Comparison of ENCODE assay signal across 7 mouse cellular contexts in genomic region chr11:115999538-116000143, GRCm38 (mm10). TPM values are rescaled to one million over a fixed set of nuclear protein-coding genes. Genes with fewer than 3 reads are reported as not detected.
DNase-seq lines count a peak whose midpoint lies in the region; ATAC-seq and TF ChIP-seq lines count a peak whose summit lies in the region.

No protein-coding gene starts in this region.

- CTCF ChIA-PET in Patski (lab: Charles Lee), result interaction anchor here (0.6 to 2.8 kb wide), 7 partner anchors 12 to 88 kb away, joined by 3 to 17 read pairs (median 4); partner anchors contain the start of gene Smim6

- in situ Hi-C loops in Patski (cut with MboI; ENCODE audit: low pct_unique_long_range_greater_than_20kb), result loop anchor here (5.0 kb wide), 1 partner anchor 62 kb away; no protein-coding TSS in a partner anchor

- DNase-seq in CD4-positive, CD25-positive, alpha-beta regulatory T cell, adult 2 months (ENCODE audit: low read depth, low spot score), result peak; percentile 87
- no peak for DNase-seq in Patski (ENCODE audit: low read depth, low spot score)
- peak; percentile 44 to 57 for DNase-seq in heart, adult 9 months (ENCODE audit: low spot score in 2 of 2)
- peak; percentile 88 to 90 for DNase-seq in kidney, postnatal 4 days
- DNase-seq in lung, adult 2 months, result peak; percentile 72
- peak; percentile 61 for DNase-seq in right cerebral cortex, adult 18-20 months

- H3K27ac ChIP-seq in cortical plate, adult 2 months (ENCODE audit: insufficient read depth, low read length), result no peak overlapping the region

- 11% methylated on average over 14 of the region's 14 CpGs for WGBS in lung, adult 2 months

- no peak for TF ChIP-seq CTCF in Patski (IDR thresholded peaks at IDR 0.05)
- TF ChIP-seq CTCF in cortical plate, adult 2 months (IDR thresholded peaks at IDR 0.05; ENCODE audit: extremely low read depth, insufficient read depth, low read length), result peak; percentile 53
- peak; percentile 62 for TF ChIP-seq CTCF in lung, adult 2 months (IDR thresholded peaks at IDR 0.05; ENCODE audit: insufficient read depth, low read length)

- ATAC-seq in Patski, result peak; percentile 37

- POLR2A ChIA-PET in Patski (lab: Charles Lee), result interaction anchor here (1.0 to 1.1 kb wide), 2 partner anchors 21 to 60 kb away, joined by 3 to 5 read pairs; no protein-coding TSS in a partner anchor

- no peaks in the 10 kb centered on the region for H3K27me3 ChIP-seq in Patski

- H3K4me1 ChIP-seq in cortical plate, adult 2 months (ENCODE audit: control insufficient read depth, insufficient read depth, low read length), result no peaks in the 10 kb centered on the region
- H3K4me1 ChIP-seq in lung, adult 2 months (ENCODE audit: control insufficient read depth, insufficient read depth, low read length), result no peaks in the 10 kb centered on the region

- H3K4me3 ChIP-seq in cortical plate, adult 2 months (ENCODE audit: insufficient read depth, low read length), result no peak overlapping the region
- H3K4me3 ChIP-seq in lung, adult 2 months (replicated peaks; ENCODE audit: extremely low read depth, low read depth, low read length), result no peak overlapping the region

- no peak for TF ChIP-seq POLR2A in cortical plate, adult 2 months (IDR thresholded peaks at IDR 0.05; ENCODE audit: extremely low read depth, insufficient read depth, low read length)
- TF ChIP-seq POLR2A in lung, adult 2 months (IDR thresholded peaks at IDR 0.05; ENCODE audit: borderline replicate concordance, extremely low read depth, low read depth, low read length), result no peak

RNA-seq across cellular contexts. Expression of gene Galk1, which starts 12.9 kb away (rescaled TPM):
- 100 TPM for polyA plus RNA-seq in Patski (2021)
- 19.2 and 20.4 TPM in 2 replicates for polyA plus RNA-seq in cortical plate, adult 2 months (2012; rRNA removed)
- 49.5 and 57.1 TPM in 2 replicates for polyA plus RNA-seq in lung, adult 2 months (2012; rRNA removed)

RNA-seq across cellular contexts. Expression of gene Itgb4, which starts 25.1 kb away (rescaled TPM):
- polyA plus RNA-seq in Patski (2021), result 0.06 TPM
- 8.0 and 8.2 TPM in 2 replicates for polyA plus RNA-seq in cortical plate, adult 2 months (2012; rRNA removed)
- polyA plus RNA-seq in lung, adult 2 months (2012; rRNA removed), result 11.0 and 14.7 TPM in 2 replicates

RNA-seq across cellular contexts. Expression of gene H3f3b, which starts 28.1 kb away (rescaled TPM):
- polyA plus RNA-seq in Patski (2021), result 1,066 TPM
- 217 and 235 TPM in 2 replicates for polyA plus RNA-seq in cortical plate, adult 2 months (2012; rRNA removed)
- 223 and 243 TPM in 2 replicates for polyA plus RNA-seq in lung, adult 2 months (2012; rRNA removed)

RNA-seq across cellular contexts. Expression of gene Unk, which starts 30.5 kb away (rescaled TPM):
- 24.9 TPM for polyA plus RNA-seq in Patski (2021)
- 31.1 and 33.4 TPM in 2 replicates for polyA plus RNA-seq in cortical plate, adult 2 months (2012; rRNA removed)
- 48.6 and 54.0 TPM in 2 replicates for polyA plus RNA-seq in lung, adult 2 months (2012; rRNA removed)
